ENCODE assay signal across 8 mouse cellular contexts in the genomic region with DNA sequence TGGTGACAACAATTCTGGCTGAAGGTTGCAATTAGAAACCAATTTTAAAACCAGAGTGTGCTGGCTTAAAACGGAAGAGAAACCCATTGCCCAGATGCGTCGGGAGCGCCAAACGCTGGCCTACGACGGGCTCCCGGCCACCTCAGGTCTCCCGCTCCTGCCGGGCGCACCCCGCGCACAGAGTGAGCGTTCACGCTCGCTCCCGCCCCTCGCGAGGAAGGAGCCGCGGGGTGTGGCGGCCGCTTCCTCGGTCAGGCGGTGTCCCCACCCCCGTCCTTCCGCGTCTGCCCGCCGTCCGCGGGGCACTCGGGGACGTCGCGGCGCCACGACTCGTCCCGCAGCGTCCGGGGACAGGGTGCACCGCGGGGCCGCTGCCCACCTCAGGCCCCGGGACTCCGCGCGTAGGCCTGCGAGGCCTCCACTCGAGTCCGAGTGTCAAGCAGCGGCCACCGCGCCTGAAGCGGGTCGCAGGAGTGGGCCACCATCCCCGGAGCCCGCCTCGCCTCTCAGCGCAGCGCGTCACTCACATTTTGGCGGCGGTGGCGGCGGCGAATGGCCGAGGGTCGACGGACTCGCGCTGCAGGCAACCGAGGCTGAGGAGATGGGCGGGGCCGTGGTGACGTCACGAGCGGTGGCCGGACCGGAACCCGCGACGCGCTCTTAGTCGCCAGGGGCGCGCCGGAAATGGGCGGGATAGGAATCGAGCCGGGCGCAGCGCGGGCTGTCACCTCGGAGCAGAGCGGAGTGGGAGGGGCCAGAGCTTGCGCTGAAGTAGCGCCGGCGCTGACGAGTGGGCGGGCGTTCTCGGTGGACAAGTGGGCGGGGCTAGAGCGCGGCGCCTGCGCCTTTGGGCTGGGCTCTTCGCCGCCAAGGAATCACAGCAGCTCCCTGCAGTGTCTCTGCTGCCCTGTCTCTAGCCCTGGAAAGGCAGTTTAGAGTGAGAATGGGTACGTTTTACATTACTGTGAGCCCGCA. TPM values are rescaled to one million over a fixed set of nuclear protein-coding genes. Genes with fewer than 3 reads are reported as not detected.
DNase-seq lines count a peak whose midpoint lies in the region; ATAC-seq and TF ChIP-seq lines count a peak whose summit lies in the region.

A gene (minus strand): TSS at position 617 of the 975 bp plus-strand sequence.

- intact Hi-C loops in heart, postnatal 36 days (cut with DNase I), result no loop called here

- WGBS in forebrain, embryonic 16.5 days, result under 1% methylated on average over 106 of the region's 114 CpGs
- WGBS in lung, embryonic 14.5 days, result under 1% methylated on average over 113 of the region's 114 CpGs
- WGBS in olfactory bulb, adult 2 months, result under 1% methylated on average over 114 of the region's 114 CpGs
- under 1% methylated on average over 113 of the region's 114 CpGs for WGBS in thymus, adult 2 months

- TF ChIP-seq POLR2A in olfactory bulb, adult 2 months (IDR thresholded peaks at IDR 0.05; ENCODE audit: insufficient read depth, low read depth, low read length), result peak; percentile 63; the same call in 1 of the 2 replicates
- TF ChIP-seq POLR2A in thymus, adult 2 months (IDR thresholded peaks at IDR 0.05; ENCODE audit: control insufficient read depth, extremely low read depth, insufficient read depth, low read length, poor library complexity), result 0 out of 2 replicates have a peak, but pooled peaks have one; percentile 40

- peaks cover 22% of the 10 kb centered on the region for H3K9me3 ChIP-seq in G1E (replicated peaks)
- H3K9me3 ChIP-seq in forebrain, embryonic 16.5 days (ENCODE audit: control insufficient read depth, low read length), result no peaks in the 10 kb centered on the region
- H3K9me3 ChIP-seq in lung, embryonic 14.5 days (ENCODE audit: low read depth, low read length), result 0 out of 2 replicates have a peak, but pooled peaks cover 3% of the 10 kb centered on the region

- DNase-seq in G1E (ENCODE audit: low spot score), result peak; percentile 91
- peak; percentile 99 to 100 for DNase-seq in cerebellum, adult 18-20 months
- DNase-seq in heart, postnatal 36 days, result peak; percentile 98 to 99
- peak; percentile 98 to 100 for DNase-seq in layer of hippocampus, adult 2 months (ENCODE audit: low spot score in 2 of 2)
- DNase-seq in lung, embryonic 14.5 days, result peak; percentile 100
- DNase-seq in thymus, adult 2 months, result peak; percentile 99

- peak within 1 kb of the TSS; percentile 91 for H3K9ac ChIP-seq in forebrain, embryonic 16.5 days (replicated peaks; ENCODE audit: low read depth, low read length)
- H3K9ac ChIP-seq in lung, embryonic 14.5 days, result peak within 1 kb of the TSS; percentile 89

- peaks cover 2% of the 10 kb centered on the region; the same call in 1 of the 2 replicates for H3K27me3 ChIP-seq in G1E (ENCODE audit: insufficient read depth, low read length)
- H3K27me3 ChIP-seq in forebrain, embryonic 16.5 days (replicated peaks; ENCODE audit: control insufficient read depth, insufficient read depth, low read length), result no peaks in the 10 kb centered on the region
- H3K27me3 ChIP-seq in lung, embryonic 14.5 days (ENCODE audit: insufficient read depth, low read length), result no peaks in the 10 kb centered on the region
- H3K27me3 ChIP-seq in thymus, adult 2 months (ENCODE audit: control insufficient read depth, insufficient read depth, low read length), result no peaks in the 10 kb centered on the region

- peaks cover 13% of the 10 kb centered on the region for H3K4me1 ChIP-seq in G1E (ENCODE audit: insufficient read depth, low read depth, low read length)
- H3K4me1 ChIP-seq in forebrain, embryonic 16.5 days (replicated peaks; ENCODE audit: control insufficient read depth, insufficient read depth, low read length), result peaks cover 18% of the 10 kb centered on the region
- no peaks in the 10 kb centered on the region for H3K4me1 ChIP-seq in lung, embryonic 14.5 days (ENCODE audit: insufficient read depth)
- H3K4me1 ChIP-seq in olfactory bulb, adult 2 months (ENCODE audit: control insufficient read depth, insufficient read depth, low read length), result no peaks in the 10 kb centered on the region
- peaks cover 3% of the 10 kb centered on the region for H3K4me1 ChIP-seq in thymus, adult 2 months (replicated peaks; ENCODE audit: control insufficient read depth, insufficient read depth, low read length)

- peak within 1 kb of the TSS; percentile 82 for H3K27ac ChIP-seq in forebrain, embryonic 16.5 days (ENCODE audit: low read length)
- H3K27ac ChIP-seq in layer of hippocampus, adult 2 months, result peak within 1 kb of the TSS; percentile 96
- H3K27ac ChIP-seq in lung, embryonic 14.5 days (ENCODE audit: low read depth), result peak within 1 kb of the TSS; percentile 96
- H3K27ac ChIP-seq in olfactory bulb, adult 2 months (ENCODE audit: insufficient read depth, low read depth, low read length), result peak within 1 kb of the TSS; percentile 84
- H3K27ac ChIP-seq in thymus, adult 2 months (ENCODE audit: control insufficient read depth, insufficient read depth, low read length), result no peak within 1 kb of the TSS

- peak; percentile 97 for ATAC-seq in G1E (ENCODE audit: extremely low read depth, insufficient number of reproducible peaks, low FRiP score, poor library complexity, severe bottlenecking)
- peak; percentile 99 for ATAC-seq in forebrain, embryonic 16.5 days
- peak; percentile 99 for ATAC-seq in lung, embryonic 14.5 days (ENCODE audit: insufficient read depth)

- no peak for TF ChIP-seq CTCF in G1E (IDR thresholded peaks at IDR 0.05; ENCODE audit: low read depth, low read length)
- TF ChIP-seq CTCF in layer of hippocampus, adult 2 months (conservative IDR thresholded peaks at IDR 0.05), result no peak
- TF ChIP-seq CTCF in lung, embryonic 14.5 days (IDR thresholded peaks at IDR 0.05; ENCODE audit: low read depth), result no peak
- TF ChIP-seq CTCF in olfactory bulb, adult 2 months (IDR thresholded peaks at IDR 0.05; ENCODE audit: insufficient read depth, low read depth, low read length), result no peak
- no peak; the same call in 1 of the 2 replicates for TF ChIP-seq CTCF in thymus, adult 2 months (IDR thresholded peaks at IDR 0.05; ENCODE audit: borderline replicate concordance, control insufficient read depth, extremely low read depth, insufficient read depth, low read length, poor library complexity)

- peak within 1 kb of the TSS; percentile 81 for H3K4me2 ChIP-seq in forebrain, embryonic 16.5 days (ENCODE audit: low read length)
- H3K4me2 ChIP-seq in lung, embryonic 14.5 days, result peak within 1 kb of the TSS; percentile 87

- H3K4me3 ChIP-seq in G1E (ENCODE audit: low read depth, low read length), result peak within 1 kb of the TSS; percentile 98
- peak within 1 kb of the TSS; percentile 77 for H3K4me3 ChIP-seq in forebrain, embryonic 16.5 days (replicated peaks; ENCODE audit: low read length)
- H3K4me3 ChIP-seq in layer of hippocampus, adult 2 months, result peak within 1 kb of the TSS; percentile 94
- peak within 1 kb of the TSS; percentile 85 for H3K4me3 ChIP-seq in lung, embryonic 14.5 days (ENCODE audit: low read depth, low read length)
- H3K4me3 ChIP-seq in olfactory bulb, adult 2 months (ENCODE audit: insufficient read depth, low read depth, low read length), result peak within 1 kb of the TSS; percentile 67
- H3K4me3 ChIP-seq in thymus, adult 2 months (ENCODE audit: control insufficient read depth, insufficient read depth, low read length), result peak within 1 kb of the TSS; percentile 65

- peaks cover 29% of the 10 kb centered on the region for H3K36me3 ChIP-seq in G1E (replicated peaks)
- peaks cover 13% of the 10 kb centered on the region for H3K36me3 ChIP-seq in forebrain, embryonic 16.5 days (ENCODE audit: control insufficient read depth, insufficient read depth)
- H3K36me3 ChIP-seq in lung, embryonic 14.5 days (ENCODE audit: insufficient read depth), result peaks cover 28% of the 10 kb centered on the region
- H3K36me3 ChIP-seq in thymus, adult 2 months (ENCODE audit: control insufficient read depth, insufficient read depth, low read length), result no peaks in the 10 kb centered on the region

RNA-seq across cellular contexts. Expression of the gene that starts here (rescaled TPM):
- total RNA-seq in G1E (2014; fragmentation: Nextera tagmentation) (66.1 and 67.8 TPM in 2 replicates), G1E (2017) (55.1 and 77.7 TPM in 2 replicates)
- polyA plus RNA-seq in G1E (2012), result 2.4 and 2.7 TPM in 2 replicates
- polyA plus RNA-seq in forebrain, embryonic 16.5 days (2015; fragmentation: Nextera tagmentation; extraction: Ambion mirVana), result 62.7 and 72.2 TPM in 2 replicates
- 10 to 100 TPM; 69.5 to 71.8 TPM for total RNA-seq in heart, postnatal 36 days (2021)
- 10 to 100 TPM; 27.3 to 31.3 TPM for total RNA-seq in layer of hippocampus, adult 2 months (2021)
- 93.4 and 98.6 TPM in 2 replicates for polyA plus RNA-seq in lung, embryonic 14.5 days (2014; fragmentation: Nextera tagmentation; extraction: Ambion mirVana)
- polyA plus RNA-seq in olfactory bulb, adult 2 months (2012; ENCODE audit: insufficient read depth, insufficient read length, low replicate concordance, missing spikeins), result not detected in 2 replicates
- polyA plus RNA-seq in thymus, adult 2 months (2012; rRNA removed), result 27.2 and 30.9 TPM in 2 replicates
